Mouse (Mus musculus): ENCODE measurements at regions not wholly inside any gene's neighbourhood (a gene's known extent, or its start where the extent isn't known, plus 50 kb on each side); places are given as distances from the start of the nearest gene placed in this dataset.
A peak's percentile ranks its signal among the peaks of the same experiment; 100 is the strongest.

DNA sequence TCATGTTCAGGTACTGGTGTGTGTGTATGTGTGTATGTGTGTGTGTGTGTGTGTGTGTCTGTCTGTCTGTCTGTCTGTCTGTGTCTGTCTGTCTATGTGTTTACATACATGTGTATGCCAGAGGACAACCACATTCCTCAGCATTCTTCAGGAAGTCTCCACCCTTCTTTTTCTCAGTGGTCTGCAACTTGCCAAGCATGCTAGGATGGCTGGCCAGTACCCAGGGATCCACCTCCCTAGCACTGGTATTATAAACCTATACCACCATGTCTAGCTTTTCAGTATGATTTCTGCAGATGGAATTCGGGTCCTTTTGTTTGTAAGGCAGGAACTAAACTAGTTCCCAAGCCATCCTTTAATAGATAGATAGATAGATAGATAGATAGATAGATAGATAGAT is 2751.1 kb upstream of the 5930422O12Rik start:
- H3K4me3 ChIP-seq (ENCODE audit: low read depth, low read length), result no peak overlapping the region
- H3K36me3 ChIP-seq (replicated peaks; ENCODE audit: control insufficient read depth, insufficient read depth, low read length), result no peaks in the 10 kb centered on the region
- whole genome bisulfite sequencing, result 76% methylated on average over 1 of the region's 1 CpGs

GRCm38 (mm10) chr8:30682169-30682568 is 2746.3 kb upstream of the 5930422O12Rik start:
- H3K4me2 ChIP-seq (ENCODE audit: low read depth, low read length), result no peak overlapping the region
- 46% methylated on average over 3 of the region's 3 CpGs for WGBS
- peaks cover 3% of the 10 kb centered on the region; the same call in 1 of the 2 replicates for H3K9me3 ChIP-seq (replicated peaks; ENCODE audit: control insufficient read depth, low read length)
- H3K9ac ChIP-seq (replicated peaks; ENCODE audit: low read depth, low read length), result no peak overlapping the region
- H3K27ac ChIP-seq (ENCODE audit: low read depth), result no peak overlapping the region
- no peak overlapping the region for H3K4me3 ChIP-seq (ENCODE audit: low read depth, low read length)
- H3K36me3 ChIP-seq (replicated peaks; ENCODE audit: control insufficient read depth, insufficient read depth, low read length), result no peaks in the 10 kb centered on the region
- ATAC-seq (ENCODE audit: insufficient read depth, low read depth) (no peak), DNase-seq (ENCODE audit: low spot score) (no peak)
- H3K4me1 ChIP-seq (ENCODE audit: control insufficient read depth, insufficient read depth), result no peaks in the 10 kb centered on the region
- no peaks in the 10 kb centered on the region for H3K27me3 ChIP-seq (ENCODE audit: control insufficient read depth, insufficient read depth, low read length)
- TF ChIP-seq EP300 (IDR thresholded peaks at IDR 0.05; ENCODE audit: low read depth) (no peak), CTCF (IDR thresholded peaks at IDR 0.05; ENCODE audit: low read depth) (no peak)

More for the DNA sequence above, 2751.1 kb upstream of the 5930422O12Rik start:
- H3K27ac ChIP-seq (ENCODE audit: low read depth), result no peak overlapping the region
- H3K9ac ChIP-seq (replicated peaks; ENCODE audit: low read depth, low read length), result no peak overlapping the region
- no peaks in the 10 kb centered on the region for H3K27me3 ChIP-seq (ENCODE audit: control insufficient read depth, insufficient read depth, low read length)
- ATAC-seq (ENCODE audit: insufficient read depth, low read depth), result no peak
- H3K9me3 ChIP-seq (replicated peaks; ENCODE audit: control insufficient read depth, low read length), result peaks cover 3% of the 10 kb centered on the region; the same call in 1 of the 2 replicates
- H3K4me2 ChIP-seq (ENCODE audit: low read depth, low read length), result no peak overlapping the region
- no peaks in the 10 kb centered on the region for H3K4me1 ChIP-seq (ENCODE audit: control insufficient read depth, insufficient read depth)
- DNase-seq (ENCODE audit: low spot score), result peak; percentile 23
- TF ChIP-seq CTCF (IDR thresholded peaks at IDR 0.05; ENCODE audit: low read depth), result no peak
- TF ChIP-seq EP300 (IDR thresholded peaks at IDR 0.05; ENCODE audit: low read depth), result no peak

DNA sequence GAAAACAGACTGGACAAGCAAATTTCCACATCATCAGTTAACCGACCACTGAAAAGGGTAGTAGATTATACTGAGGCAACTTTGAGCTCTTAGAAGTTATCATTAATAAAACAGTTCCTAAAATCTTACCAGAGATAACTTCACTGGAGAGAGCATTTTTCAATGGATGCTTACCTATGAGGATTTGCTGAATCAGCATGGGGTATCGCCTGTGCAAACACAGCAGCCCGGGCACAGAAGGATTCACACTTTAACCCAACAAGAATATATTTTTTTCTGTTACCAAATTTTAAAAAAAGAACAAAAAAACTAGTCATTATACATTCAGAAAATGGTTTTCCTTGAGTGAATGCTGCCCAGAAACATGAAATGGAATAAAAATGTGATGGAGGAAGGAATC is 2742.0 kb upstream of the 5930422O12Rik start:
- H3K27me3 ChIP-seq (ENCODE audit: control insufficient read depth, insufficient read depth, low read length), result no peaks in the 10 kb centered on the region
- WGBS, result 75% methylated on average over 3 of the region's 3 CpGs
- H3K9ac ChIP-seq (replicated peaks; ENCODE audit: low read depth, low read length), result no peak overlapping the region
- no peaks in the 10 kb centered on the region for H3K9me3 ChIP-seq (replicated peaks; ENCODE audit: control insufficient read depth, low read length)
- no peak overlapping the region for H3K4me2 ChIP-seq (ENCODE audit: low read depth, low read length)
- no peak overlapping the region for H3K27ac ChIP-seq (ENCODE audit: low read depth)
- no peak for ATAC-seq (ENCODE audit: insufficient read depth, low read depth)
- DNase-seq (ENCODE audit: low spot score), result no peak
- no peak for TF ChIP-seq EP300 (IDR thresholded peaks at IDR 0.05; ENCODE audit: low read depth)
- TF ChIP-seq CTCF (IDR thresholded peaks at IDR 0.05; ENCODE audit: low read depth), result no peak
- no peaks in the 10 kb centered on the region for H3K36me3 ChIP-seq (replicated peaks; ENCODE audit: control insufficient read depth, insufficient read depth, low read length)
- H3K4me3 ChIP-seq (ENCODE audit: low read depth, low read length), result no peak overlapping the region
- H3K4me1 ChIP-seq (ENCODE audit: control insufficient read depth, insufficient read depth), result no peaks in the 10 kb centered on the region

- H3K27me3 ChIP-seq (ENCODE audit: control insufficient read depth, insufficient read depth, low read length), result no peaks in the 10 kb centered on the region
- no peaks in the 10 kb centered on the region for H3K4me1 ChIP-seq (ENCODE audit: control insufficient read depth, insufficient read depth)
Measured at GRCm38 (mm10) chr8:30694126-30694525, 2734.4 kb upstream of the 5930422O12Rik start.

DNA sequence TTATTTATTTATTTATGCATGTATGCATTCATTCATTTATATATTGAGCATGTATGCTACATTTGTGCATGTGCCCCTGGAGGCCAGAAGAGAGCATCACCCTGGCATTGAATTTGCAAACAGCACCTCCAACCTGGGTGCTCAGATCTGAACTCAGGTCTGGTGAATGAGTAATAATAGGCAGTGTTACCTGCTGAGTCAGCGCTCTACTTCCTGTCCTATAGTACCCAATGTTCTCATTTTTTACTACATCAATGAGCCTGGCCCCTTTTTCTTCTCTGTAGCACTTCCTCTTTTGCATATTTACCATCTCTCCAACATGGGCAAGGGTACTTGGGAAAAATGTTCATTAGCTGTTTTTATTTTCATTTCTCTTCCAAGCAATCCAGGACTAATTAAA is 2711.9 kb upstream of the 5930422O12Rik start:
- TF ChIP-seq EP300 (IDR thresholded peaks at IDR 0.05; ENCODE audit: low read depth), result no peak
- no peak for TF ChIP-seq CTCF (IDR thresholded peaks at IDR 0.05; ENCODE audit: low read depth)
- DNase-seq (ENCODE audit: low spot score), result no peak
- no peak for ATAC-seq (ENCODE audit: insufficient read depth, low read depth)
- H3K27ac ChIP-seq (ENCODE audit: low read depth), result no peak overlapping the region
- H3K9ac ChIP-seq (replicated peaks; ENCODE audit: low read depth, low read length), result no peak overlapping the region
- no peak overlapping the region for H3K4me3 ChIP-seq (ENCODE audit: low read depth, low read length)
- WGBS, result 87% methylated on average over 1 of the region's 1 CpGs
- no peaks in the 10 kb centered on the region for H3K9me3 ChIP-seq (replicated peaks; ENCODE audit: control insufficient read depth, low read length)
- no peaks in the 10 kb centered on the region for H3K4me1 ChIP-seq (ENCODE audit: control insufficient read depth, insufficient read depth)
- H3K36me3 ChIP-seq (replicated peaks; ENCODE audit: control insufficient read depth, insufficient read depth, low read length), result no peaks in the 10 kb centered on the region
- H3K27me3 ChIP-seq (ENCODE audit: control insufficient read depth, insufficient read depth, low read length), result no peaks in the 10 kb centered on the region
- H3K4me2 ChIP-seq (ENCODE audit: low read depth, low read length), result no peak overlapping the region

More at GRCm38 (mm10) chr8:30694126-30694525, 2734.4 kb upstream of the 5930422O12Rik start:
- Histone ChIP-seq H3K9me3 (replicated peaks; ENCODE audit: control insufficient read depth, low read length) (no peaks in the 10 kb centered on the region), H3K4me3 (ENCODE audit: low read depth, low read length) (no peak overlapping the region), H3K4me2 (ENCODE audit: low read depth, low read length) (no peak overlapping the region), H3K9ac (replicated peaks; ENCODE audit: low read depth, low read length) (no peak overlapping the region), H3K27ac (ENCODE audit: low read depth) (no peak overlapping the region), H3K36me3 (replicated peaks; ENCODE audit: control insufficient read depth, insufficient read depth, low read length) (no peaks in the 10 kb centered on the region)
- no peak for ATAC-seq (ENCODE audit: insufficient read depth, low read depth)
- 73% methylated on average over 3 of the region's 3 CpGs for whole genome bisulfite sequencing
- TF ChIP-seq EP300 (IDR thresholded peaks at IDR 0.05; ENCODE audit: low read depth) (no peak), CTCF (IDR thresholded peaks at IDR 0.05; ENCODE audit: low read depth) (no peak)
- no peak for DNase-seq (ENCODE audit: low spot score)

GRCm38 (mm10) chr8:30730366-30730765 is 2698.1 kb upstream of the 5930422O12Rik start:
- TF ChIP-seq EP300 (IDR thresholded peaks at IDR 0.05; ENCODE audit: low read depth), result no peak
- TF ChIP-seq CTCF (IDR thresholded peaks at IDR 0.05; ENCODE audit: low read depth), result no peak
- Histone ChIP-seq H3K4me2 (ENCODE audit: low read depth, low read length) (no peak overlapping the region), H3K9me3 (replicated peaks; ENCODE audit: control insufficient read depth, low read length) (no peaks in the 10 kb centered on the region), H3K4me1 (ENCODE audit: control insufficient read depth, insufficient read depth) (no peaks in the 10 kb centered on the region), H3K27me3 (ENCODE audit: control insufficient read depth, insufficient read depth, low read length) (no peaks in the 10 kb centered on the region), H3K36me3 (replicated peaks; ENCODE audit: control insufficient read depth, insufficient read depth, low read length) (no peaks in the 10 kb centered on the region), H3K9ac (replicated peaks; ENCODE audit: low read depth, low read length) (no peak overlapping the region), H3K27ac (ENCODE audit: low read depth) (no peak overlapping the region), H3K4me3 (ENCODE audit: low read depth, low read length) (no peak overlapping the region)
- ATAC-seq (ENCODE audit: insufficient read depth, low read depth) (no peak), DNase-seq (ENCODE audit: low spot score) (no peak)

Data from heart, postnatal 0 days (tissue).